Mouse (Mus musculus): ENCODE results near the gene Pafah2.

GRCm38 (mm10) chr4:134352929-134353328 is 43.2 kb upstream of the Pafah2 start:
- TF ChIP-seq CTCF (IDR thresholded peaks at IDR 0.05; ENCODE audit: low read depth) (no peak), EP300 (optimal IDR thresholded peaks at IDR 0.05) (no peak)

All from stomach, postnatal 0 days (tissue).